Comparison of ENCODE assay signal across 8 mouse cellular contexts in genomic region chr19:10041388-10042148, GRCm38 (mm10). TPM values are rescaled to one million over a fixed set of nuclear protein-coding genes. Genes with fewer than 3 reads are reported as not detected.
DNase-seq lines count a peak whose midpoint lies in the region; ATAC-seq and TF ChIP-seq lines count a peak whose summit lies in the region.

Gene Fads3, plus strand, starts transcription at chr19:10041569.

- TF ChIP-seq CTCF in G1E (IDR thresholded peaks at IDR 0.05; ENCODE audit: low read depth, low read length): no peak
- no peak for TF ChIP-seq CTCF in cerebellum, adult 2 months (IDR thresholded peaks at IDR 0.05; ENCODE audit: borderline replicate concordance, insufficient read depth, low read depth, low read length)
- TF ChIP-seq CTCF in layer of hippocampus, adult 2 months (conservative IDR thresholded peaks at IDR 0.05): peak; percentile 55
- TF ChIP-seq CTCF in olfactory bulb, adult 2 months (IDR thresholded peaks at IDR 0.05; ENCODE audit: insufficient read depth, low read depth, low read length): no peak

- H3K4me2 ChIP-seq in lung, embryonic 15.5 days: peak within 1 kb of the TSS; percentile 88

- peaks cover 29% of the 10 kb centered on the region for H3K36me3 ChIP-seq in G1E (replicated peaks)
- 0 out of 2 replicates have a peak, but pooled peaks cover 3% of the 10 kb centered on the region for H3K36me3 ChIP-seq in lung, embryonic 15.5 days

- peak within 1 kb of the TSS; percentile 86 for H3K27ac ChIP-seq in cerebellum, adult 2 months (ENCODE audit: insufficient read depth, low read length)
- H3K27ac ChIP-seq in layer of hippocampus, adult 2 months: peak within 1 kb of the TSS; percentile 92
- peak within 1 kb of the TSS; percentile 93 for H3K27ac ChIP-seq in lung, embryonic 15.5 days
- no peak within 1 kb of the TSS for H3K27ac ChIP-seq in olfactory bulb, adult 2 months (ENCODE audit: insufficient read depth, low read depth, low read length)

- under 1% methylated on average over 65 of the region's 69 CpGs for WGBS in cerebellum, adult 2 months
- WGBS in lung, embryonic 15.5 days: 0% methylated on average over 60 of the region's 69 CpGs
- under 1% methylated on average over 69 of the region's 69 CpGs for WGBS in olfactory bulb, adult 2 months

- peak; percentile 40; the same call in 1 of the 2 replicates for TF ChIP-seq POLR2A in cerebellum, adult 2 months (IDR thresholded peaks at IDR 0.05; ENCODE audit: borderline replicate concordance, insufficient read depth, low read length)
- peak; percentile 40; the same call in 1 of the 2 replicates for TF ChIP-seq POLR2A in olfactory bulb, adult 2 months (IDR thresholded peaks at IDR 0.05; ENCODE audit: insufficient read depth, low read depth, low read length)

- H3K4me1 ChIP-seq in G1E (ENCODE audit: insufficient read depth, low read depth, low read length): peaks cover 86% of the 10 kb centered on the region
- H3K4me1 ChIP-seq in cerebellum, adult 2 months (ENCODE audit: control insufficient read depth, insufficient read depth, low read length): peaks cover 21% of the 10 kb centered on the region
- peaks cover 86% of the 10 kb centered on the region for H3K4me1 ChIP-seq in lung, embryonic 15.5 days
- peaks cover 18% of the 10 kb centered on the region for H3K4me1 ChIP-seq in olfactory bulb, adult 2 months (ENCODE audit: control insufficient read depth, insufficient read depth, low read length)

- no peaks in the 10 kb centered on the region for H3K27me3 ChIP-seq in G1E (ENCODE audit: insufficient read depth, low read length)
- no peaks in the 10 kb centered on the region for H3K27me3 ChIP-seq in cerebellum, adult 2 months (ENCODE audit: control insufficient read depth, insufficient read depth, low read length)
- H3K27me3 ChIP-seq in lung, embryonic 15.5 days: no peaks in the 10 kb centered on the region

- peak; percentile 67 for DNase-seq in G1E (ENCODE audit: low spot score)
- peak in 1 of 2 experiments; percentile 88 for DNase-seq in cerebellum, adult 2 months
- peak; percentile 57 for DNase-seq in forelimb bud, embryonic 11.5 days (ENCODE audit: low read depth, low spot score)
- DNase-seq in heart, postnatal 36 days: peak; percentile 84 to 88
- peak; percentile 69 to 70 for DNase-seq in layer of hippocampus, adult 2 months (ENCODE audit: low spot score in 2 of 2)
- peak; percentile 38 for DNase-seq in thymus, postnatal 0 days (ENCODE audit: low spot score)

- 0 out of 2 replicates have a peak, but pooled peaks have one; percentile 18 for ATAC-seq in G1E (ENCODE audit: extremely low read depth, insufficient number of reproducible peaks, low FRiP score, poor library complexity, severe bottlenecking)
- ATAC-seq in lung, embryonic 15.5 days (ENCODE audit: borderline replicate concordance, extremely low read depth, low FRiP score, low TSS enrichment): peak; percentile 91

- H3K9me3 ChIP-seq in G1E (replicated peaks): no peaks in the 10 kb centered on the region
- H3K9me3 ChIP-seq in lung, embryonic 15.5 days: no peaks in the 10 kb centered on the region

- H3K9ac ChIP-seq in lung, embryonic 15.5 days: peak within 1 kb of the TSS; percentile 83

- intact Hi-C loops in heart, postnatal 36 days (cut with DNase I): loop anchor here (5.0 kb wide), 1 partner anchor 141 kb away; the partner anchor contains the start of gene Fads1

- H3K4me3 ChIP-seq in G1E (ENCODE audit: low read depth, low read length): peak within 1 kb of the TSS; percentile 85
- H3K4me3 ChIP-seq in cerebellum, adult 2 months (replicated peaks; ENCODE audit: insufficient read depth, low read depth, low read length): peak within 1 kb of the TSS; percentile 69
- peak within 1 kb of the TSS; percentile 87 for H3K4me3 ChIP-seq in layer of hippocampus, adult 2 months
- peak within 1 kb of the TSS; percentile 80 for H3K4me3 ChIP-seq in lung, embryonic 15.5 days
- peak within 1 kb of the TSS; percentile 76 for H3K4me3 ChIP-seq in olfactory bulb, adult 2 months (ENCODE audit: insufficient read depth, low read depth, low read length)

RNA-seq across cellular contexts. Expression of gene Fads3, which starts in this region (rescaled TPM):
- total RNA-seq in G1E (2014; fragmentation: Nextera tagmentation) (32.8 and 41.8 TPM in 2 replicates), G1E (2017) (17.0 and 20.1 TPM in 2 replicates)
- polyA plus RNA-seq in G1E (2012): 46.6 and 48.8 TPM in 2 replicates
- 30.9 and 35.5 TPM in 2 replicates for polyA plus RNA-seq in cerebellum, adult 2 months (2012; rRNA removed)
- total RNA-seq in heart, postnatal 36 days (2021): 10 to 100 TPM; 37.8 to 39.8 TPM
- total RNA-seq in layer of hippocampus, adult 2 months (2021): 10 to 100 TPM; 25.0 to 25.6 TPM
- polyA plus RNA-seq in lung, embryonic 15.5 days (2015; fragmentation: Nextera tagmentation; extraction: Ambion mirVana): 54.5 and 64.1 TPM in 2 replicates
- polyA plus RNA-seq in olfactory bulb, adult 2 months (2012; ENCODE audit: insufficient read depth, insufficient read length, low replicate concordance, missing spikeins): not detected in 2 replicates
- 1.2 and 1.6 TPM in 2 replicates for polyA plus RNA-seq in thymus, postnatal 0 days (2015; fragmentation: Nextera tagmentation; extraction: Ambion mirVana)

Comparison
In these comparisons a context has a peak if more than half of its experiments do, and no peak if none do; other contexts are left out.
1. RNA of gene Fads3 (polyA plus RNA-seq): 54.5 to 64.1 TPM in lung, embryonic 15.5 days, 46.6 to 48.8 TPM in G1E and 30.9 to 35.5 TPM in cerebellum, adult 2 months; 1.2 to 1.6 TPM in thymus, postnatal 0 days and not detected in olfactory bulb, adult 2 months; every median in the first group is over 10 times any median in the second.
2. Peak in every context shown above with its lines, with median percentiles within 50 percentile points of each other: H3K4me3 ChIP-seq.